Mouse (Mus musculus) liver, embryonic 16.5 days (tissue): ENCODE data around the gene Sik1. TPM values are rescaled to one million over a fixed set of nuclear protein-coding genes. Genes with fewer than 3 reads are reported as not detected.

Experiments
- ATAC-seq: fragments of 200-750 bp; cut with Nextera tagmentation; 2 replicates; pipeline ENCODE4 v1.8.0; 2017; ENCODE audit warnings: low read depth, mild to moderate bottlenecking, moderate number of reproducible peaks, moderate library complexity
- H3K27ac ChIP-seq: fragments of 300-500 bp; sonication (generic); 2 replicates; pipeline ENCODE4 v1.5.1; 2014; ENCODE audit warnings: mild to moderate bottlenecking, low read length
- H3K27me3 ChIP-seq: fragments of 300-500 bp; sonication (generic); 2 replicates; pipeline ENCODE4 v1.6.1; 2014; ENCODE audit warnings: low read depth, low read length, mixed read lengths; ENCODE audit not compliant: control insufficient read depth, insufficient read depth
- H3K36me3 ChIP-seq: fragments of 300-500 bp; sonication (generic); 2 replicates; pipeline ENCODE4 v1.6.1; 2014; ENCODE audit warnings: mild to moderate bottlenecking; ENCODE audit not compliant: control insufficient read depth, insufficient read depth
- H3K4me1 ChIP-seq: fragments of 300-500 bp; sonication (generic); 2 replicates; pipeline ENCODE4 v1.6.1; 2014; ENCODE audit warnings: low read depth, low read length, mixed read lengths; ENCODE audit not compliant: control insufficient read depth
- H3K4me2 ChIP-seq: fragments of 300-500 bp; sonication (generic); 2 replicates; pipeline ENCODE4 v1.6.1; 2014; ENCODE audit warnings: low read depth, low read length, mixed read lengths
- H3K4me3 ChIP-seq: fragments of 300-500 bp; sonication (generic); 2 replicates; pipeline ENCODE4 v1.5.1; 2014; ENCODE audit warnings: low read depth, mild to moderate bottlenecking, low read length
- H3K9ac ChIP-seq: fragments of 300-500 bp; sonication (generic); 2 replicates; pipeline ENCODE4 v1.6.1; 2014; ENCODE audit warnings: low read depth, low read length
- H3K9me3 ChIP-seq: fragments of 300-500 bp; sonication (generic); replicated peaks from 2 replicates; pipeline ENCODE4 v1.6.1; 2016; ENCODE audit warnings: low read length; ENCODE audit not compliant: control insufficient read depth
- WGBS: fragments of 180-500 bp; shearing (Covaris S2); extraction: QIAGEN DNeasy Blood & Tissue Kit; methylation state at CpG from one replicate; pipeline ENCODE4 v1.1.7; 2014; ENCODE audit not compliant: insufficient replicate concordance; 5-methylcytosine and 5-hydroxymethylcytosine counted together
- polyA plus RNA-seq: library from polyadenylated mRNA; unstranded; fragments of >200 nt; fragmentation: Nextera tagmentation; extraction: Ambion mirVana; gene quantifications from 2 replicates; pipeline ENCODE4 v1.2.1, GENCODE M21; 2015

The Sik1 gene
- polyA plus RNA-seq, 1 experiment from 2014 or later, result 5.4 TPM

GRCm38 (mm10) chr17:31877650-31878141 is 22.1 kb upstream of the Sik1 start:
- no peak overlapping the region for H3K9ac ChIP-seq
- ATAC-seq, result no peak; the same call in 1 of the 2 replicates
- 47% methylated on average over 14 of the region's 14 CpGs for WGBS

GRCm38 (mm10) chr17:31877181-31877581 is 21.6 kb upstream of the Sik1 start:
- Histone ChIP-seq H3K27me3 (no peaks in the 10 kb centered on the region), H3K4me3 (no peak overlapping the region), H3K9me3 (no peaks in the 10 kb centered on the region), H3K4me1 (peaks cover 10% of the 10 kb centered on the region), H3K4me2 (no peak overlapping the region), H3K9ac (no peak overlapping the region), H3K27ac (no peak overlapping the region), H3K36me3 (no peaks in the 10 kb centered on the region)
- ATAC-seq, result no peak
- WGBS, result 55% methylated on average over 4 of the region's 4 CpGs

More at GRCm38 (mm10) chr17:31877650-31878141, 22.1 kb upstream of the Sik1 start:
- H3K4me3 ChIP-seq, result no peak overlapping the region
- no peaks in the 10 kb centered on the region for H3K9me3 ChIP-seq
- H3K27me3 ChIP-seq, result no peaks in the 10 kb centered on the region
- H3K36me3 ChIP-seq, result no peaks in the 10 kb centered on the region
- H3K4me2 ChIP-seq, result no peak overlapping the region
- H3K4me1 ChIP-seq, result peaks cover 8% of the 10 kb centered on the region
- H3K27ac ChIP-seq, result no peak overlapping the region

- Histone ChIP-seq H3K9ac (no peak overlapping the region), H3K9me3 (no peaks in the 10 kb centered on the region), H3K36me3 (no peaks in the 10 kb centered on the region), H3K4me3 (no peak overlapping the region), H3K27me3 (no peaks in the 10 kb centered on the region), H3K4me1 (peaks cover 11% of the 10 kb centered on the region), H3K4me2 (no peak overlapping the region), H3K27ac (no peak overlapping the region)
- ATAC-seq, result no peak
- 69% methylated on average over 3 of the region's 3 CpGs for WGBS
Observed at GRCm38 (mm10) chr17:31876775-31877174, 21.2 kb upstream of the Sik1 start.

GRCm38 (mm10) chr17:31875326-31875930 is 19.8 kb upstream of the Sik1 start:
- ATAC-seq, result no peak
- WGBS, result 59% methylated on average over 10 of the region's 10 CpGs
- Histone ChIP-seq H3K4me3 (no peak overlapping the region), H3K27me3 (no peaks in the 10 kb centered on the region), H3K9me3 (no peaks in the 10 kb centered on the region), H3K9ac (no peak overlapping the region), H3K36me3 (no peaks in the 10 kb centered on the region), H3K27ac (no peak overlapping the region), H3K4me2 (no peak overlapping the region), H3K4me1 (peaks cover 17% of the 10 kb centered on the region)

- no peak for ATAC-seq
- peaks cover 17% of the 10 kb centered on the region for H3K4me1 ChIP-seq
- 72% methylated on average over 12 of the region's 12 CpGs for whole genome bisulfite sequencing
Observed at GRCm38 (mm10) chr17:31874691-31875090, 19.1 kb upstream of the Sik1 start.

GRCm38 (mm10) chr17:31873973-31874372 is 18.4 kb upstream of the Sik1 start:
- Histone ChIP-seq H3K4me3 (no peak overlapping the region), H3K36me3 (no peaks in the 10 kb centered on the region), H3K27me3 (no peaks in the 10 kb centered on the region), H3K27ac (peak overlapping the region; percentile 14; the same call in 1 of the 2 replicates), H3K9me3 (no peaks in the 10 kb centered on the region), H3K4me1 (peaks cover 17% of the 10 kb centered on the region), H3K4me2 (no peak overlapping the region), H3K9ac (no peak overlapping the region)
- ATAC-seq, result peak; percentile 59
- 47% methylated on average over 8 of the region's 8 CpGs for WGBS

More at GRCm38 (mm10) chr17:31874691-31875090, 19.1 kb upstream of the Sik1 start:
- Histone ChIP-seq H3K4me3 (no peak overlapping the region), H3K27ac (no peak overlapping the region), H3K4me2 (no peak overlapping the region), H3K27me3 (no peaks in the 10 kb centered on the region), H3K9me3 (no peaks in the 10 kb centered on the region), H3K36me3 (no peaks in the 10 kb centered on the region), H3K9ac (no peak overlapping the region)

DNA sequence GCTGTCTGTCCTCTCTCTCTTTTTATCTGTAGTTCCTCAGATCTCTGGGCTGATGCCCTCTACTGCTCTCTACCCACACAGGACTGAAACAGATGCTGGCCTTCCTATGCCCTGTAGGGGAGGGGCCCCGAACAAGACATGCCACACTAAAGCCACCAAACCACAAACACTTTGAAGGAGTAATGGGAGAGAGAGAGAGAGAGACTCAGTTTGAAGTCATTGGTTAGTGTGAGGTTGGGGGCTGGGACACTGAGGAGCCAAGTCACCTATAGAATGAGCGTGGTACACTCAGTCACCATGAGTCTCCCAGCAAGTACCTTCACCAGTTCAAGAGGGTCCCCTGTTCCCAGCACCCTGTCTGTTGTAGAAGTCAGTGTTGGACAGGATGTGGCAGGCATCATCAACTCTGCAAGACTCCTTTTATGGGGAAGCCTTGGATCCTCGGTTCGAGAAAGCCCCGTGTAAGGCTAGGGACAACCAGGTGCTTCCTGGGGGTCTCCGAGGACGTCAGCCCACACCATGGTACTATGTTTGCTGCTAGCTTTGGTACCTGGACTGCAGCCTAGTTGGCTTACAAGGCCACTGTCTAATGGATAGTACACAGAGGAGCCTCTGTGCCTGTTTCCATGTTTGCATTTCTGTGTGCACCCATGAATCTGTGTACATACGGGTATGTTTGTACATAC is 17.7 kb upstream of the Sik1 start:
- H3K9me3 ChIP-seq, result no peaks in the 10 kb centered on the region
- peak; percentile 33; the same call in 1 of the 2 replicates for ATAC-seq
- no peaks in the 10 kb centered on the region for H3K27me3 ChIP-seq
- WGBS, result 53% methylated on average over 8 of the region's 8 CpGs
- no peak overlapping the region for H3K4me3 ChIP-seq
- peak overlapping the region; percentile 8; the same call in 1 of the 2 replicates for H3K27ac ChIP-seq
- peaks cover 17% of the 10 kb centered on the region for H3K4me1 ChIP-seq
- no peaks in the 10 kb centered on the region for H3K36me3 ChIP-seq
- no peak overlapping the region for H3K9ac ChIP-seq
- no peak overlapping the region for H3K4me2 ChIP-seq

GRCm38 (mm10) chr17:31872826-31873165 is 17.2 kb upstream of the Sik1 start:
- WGBS, result 34% methylated on average over 7 of the region's 7 CpGs
- no peak overlapping the region for H3K9ac ChIP-seq
- no peak for ATAC-seq
- no peak overlapping the region for H3K27ac ChIP-seq
- H3K36me3 ChIP-seq, result no peaks in the 10 kb centered on the region
- no peaks in the 10 kb centered on the region for H3K9me3 ChIP-seq
- no peak overlapping the region for H3K4me2 ChIP-seq
- no peaks in the 10 kb centered on the region for H3K27me3 ChIP-seq
- H3K4me3 ChIP-seq, result no peak overlapping the region
- peaks cover 17% of the 10 kb centered on the region for H3K4me1 ChIP-seq
